Mouse (Mus musculus): Measurements from ENCODE around the gene Cyp2d22.
"Not testable (repeated sequence)": the region's sequence is repeated elsewhere in the genome, so short reads cannot be mapped to it uniquely, and the experiment has no call there.

Gene Cyp2d22

DNA sequence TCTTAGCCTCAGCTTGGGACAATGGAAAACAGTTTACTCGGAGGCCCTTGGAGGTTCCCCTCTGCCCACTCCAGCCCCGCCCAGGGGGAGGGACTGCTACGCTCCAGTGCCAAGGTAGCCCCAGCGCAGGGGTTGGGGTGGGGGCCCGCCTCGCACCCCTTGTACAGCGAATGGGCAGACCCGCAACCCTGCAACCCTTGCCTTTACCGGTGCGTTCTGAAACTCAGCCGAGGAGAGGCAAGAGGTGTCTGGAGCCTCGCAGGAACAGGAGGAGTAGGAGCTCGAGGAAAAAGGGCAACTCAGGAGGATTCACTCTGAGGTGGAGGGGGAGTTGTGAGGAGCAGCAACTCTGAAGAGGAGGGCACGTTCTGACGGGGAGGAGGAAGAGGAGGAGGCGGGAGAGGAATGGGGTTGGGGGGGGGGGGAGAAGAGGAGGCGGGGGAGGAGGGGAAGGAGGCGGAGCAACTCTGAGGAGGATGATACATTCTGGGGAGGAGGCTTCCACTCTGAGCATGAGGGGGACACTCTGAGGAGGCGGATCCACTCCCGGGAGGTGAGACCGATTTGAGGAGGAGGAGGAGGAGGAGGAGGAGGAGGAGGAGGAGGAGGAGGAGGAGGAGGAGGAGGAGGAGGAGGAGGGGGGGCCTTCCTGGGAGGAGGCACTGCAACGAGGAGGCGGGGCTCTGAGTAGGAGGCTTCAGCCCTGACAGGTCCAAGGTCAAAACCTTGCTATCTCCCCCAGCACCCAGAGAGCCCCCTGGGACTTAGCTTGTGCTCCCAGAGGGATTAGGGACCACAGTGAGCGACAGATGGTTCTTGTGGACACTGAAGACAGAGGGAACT is at the start of gene Cyp2d22:
Gene Cyp2d22 (minus strand): TSS at position 390 of the 843 bp plus-strand sequence.
- DNase-seq (ENCODE audit: low spot score), result peak; percentile 63

DNA sequence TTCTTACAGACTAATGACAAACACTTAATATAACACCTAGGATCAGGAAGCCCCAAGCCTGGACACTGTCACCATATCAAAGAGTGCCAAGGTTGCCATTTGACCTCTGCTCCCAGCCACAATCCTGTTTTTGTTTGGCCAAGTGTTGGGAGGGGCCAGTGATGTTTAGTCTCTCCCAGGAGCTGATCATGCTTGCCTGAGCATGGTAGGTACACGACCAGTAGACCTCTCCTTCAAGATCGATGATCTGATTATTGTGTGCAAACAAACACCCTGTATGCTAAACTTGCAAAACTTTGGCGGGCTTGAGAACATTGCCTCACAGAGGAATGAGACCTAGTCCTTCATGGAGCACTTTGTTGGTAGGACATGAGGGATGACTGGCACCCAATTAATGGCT is 43.4 kb upstream of the Cyp2d22 start:
- no peak for DNase-seq (ENCODE audit: low spot score)

DNA sequence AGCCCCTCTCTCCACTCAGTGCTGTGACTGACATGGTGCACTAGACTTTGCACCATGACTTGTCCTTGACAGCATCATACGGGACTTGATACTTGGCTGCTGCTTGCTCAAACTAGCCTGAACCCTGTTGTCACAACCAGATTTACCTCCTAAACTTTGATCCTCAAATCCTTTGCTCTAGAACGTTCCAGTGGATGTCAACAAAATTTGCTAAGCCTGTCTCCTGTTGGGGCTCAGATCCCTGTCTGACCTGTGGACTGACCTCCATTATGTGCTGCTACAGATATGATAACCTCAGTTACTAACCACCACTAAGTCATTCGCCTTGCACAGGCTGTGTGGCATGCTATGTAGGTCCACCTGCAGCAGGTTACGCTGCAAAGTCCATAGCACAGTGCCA is 42.9 kb upstream of the Cyp2d22 start:
- no peak for DNase-seq (ENCODE audit: low spot score)

DNA sequence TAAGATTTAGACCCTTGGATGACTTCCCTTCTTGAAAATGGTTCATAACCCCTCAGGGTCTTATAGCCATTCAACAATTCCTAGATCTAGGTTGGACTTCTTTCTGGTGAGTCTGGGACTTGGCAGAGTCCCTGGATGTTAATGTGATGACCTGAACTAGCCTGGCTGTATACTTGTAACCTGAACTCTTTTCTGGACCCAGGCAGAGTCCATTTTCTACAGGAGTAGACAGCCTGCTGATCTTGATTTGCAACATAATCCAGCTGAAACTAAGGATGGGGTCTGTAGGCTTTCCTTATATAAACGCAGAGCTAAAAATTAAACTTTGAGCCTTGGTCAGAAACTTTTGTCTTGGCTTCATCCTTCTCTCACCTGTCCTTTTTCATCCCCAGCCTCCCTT is 38.6 kb upstream of the Cyp2d22 start:
- no peak for DNase-seq (ENCODE audit: low spot score)

DNA sequence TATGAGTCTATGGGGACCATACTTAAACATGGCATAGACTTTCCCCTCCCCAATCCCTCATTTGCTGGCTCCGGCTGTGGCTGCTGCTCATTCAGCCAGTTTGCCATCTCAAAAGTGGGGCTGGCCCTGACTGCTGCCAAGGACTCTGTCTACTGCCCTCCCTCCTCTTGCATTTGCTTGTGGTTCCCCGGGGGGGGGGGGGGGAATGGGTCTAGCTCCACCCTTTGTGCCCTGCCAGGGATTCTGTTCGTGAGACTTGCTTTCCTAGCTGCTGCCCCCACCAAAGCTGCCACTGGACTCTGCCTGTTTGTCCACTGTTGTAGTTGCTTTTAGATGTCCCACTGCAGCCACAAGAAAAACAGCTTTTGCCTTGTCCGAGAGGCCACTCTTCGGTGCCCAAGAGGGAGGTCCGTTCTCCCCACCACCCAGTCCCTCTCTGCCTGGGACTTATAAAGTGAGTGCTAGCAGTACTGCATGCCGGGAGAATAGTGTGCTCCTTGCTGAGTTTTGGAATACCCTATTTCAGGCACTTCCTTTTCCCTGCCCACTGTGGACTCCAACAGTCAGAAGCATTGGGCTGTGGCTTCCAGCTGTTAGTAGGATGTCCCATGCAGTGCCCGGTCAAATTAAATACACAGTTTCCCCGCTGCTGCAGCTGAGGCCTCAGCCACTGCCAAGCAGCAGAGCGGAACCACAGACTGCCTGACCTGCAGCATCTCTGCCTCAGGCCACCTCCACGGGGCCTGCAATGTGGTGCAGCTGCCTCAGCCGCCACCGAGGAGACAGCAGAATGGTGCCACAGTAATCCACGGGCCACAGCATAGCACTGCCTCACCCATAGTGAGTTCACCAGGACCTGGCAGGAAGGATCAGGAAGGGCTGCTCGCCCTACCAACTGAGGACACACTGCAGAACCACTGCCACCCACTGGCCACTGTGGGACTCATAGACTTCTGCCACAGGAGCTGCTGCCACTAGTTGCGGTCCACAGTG is 37.0 kb upstream of the Cyp2d22 start:
- peak; percentile 81 for DNase-seq (ENCODE audit: low spot score)

DNA sequence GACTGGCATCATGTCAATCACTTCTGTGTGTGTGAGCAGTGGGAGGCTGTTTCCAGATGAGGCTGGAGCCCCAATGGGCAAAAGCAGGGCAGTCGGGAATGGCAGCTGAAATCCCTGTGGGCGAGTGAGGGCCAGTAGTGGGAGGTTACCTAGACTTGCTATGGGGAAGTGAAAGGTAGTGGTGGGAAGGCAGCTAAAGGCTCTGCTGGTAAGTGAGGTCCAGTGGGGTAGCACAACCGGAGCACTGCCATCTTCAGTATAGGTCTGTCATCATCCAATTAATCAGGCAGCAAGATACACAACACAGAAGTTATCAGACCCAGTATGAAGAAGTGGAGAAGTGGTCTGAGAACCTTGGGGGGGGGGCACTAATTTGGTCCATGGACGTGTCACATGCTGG is 27.5 kb upstream of the Cyp2d22 start:
- DNase-seq (ENCODE audit: low spot score), result no peak

DNA sequence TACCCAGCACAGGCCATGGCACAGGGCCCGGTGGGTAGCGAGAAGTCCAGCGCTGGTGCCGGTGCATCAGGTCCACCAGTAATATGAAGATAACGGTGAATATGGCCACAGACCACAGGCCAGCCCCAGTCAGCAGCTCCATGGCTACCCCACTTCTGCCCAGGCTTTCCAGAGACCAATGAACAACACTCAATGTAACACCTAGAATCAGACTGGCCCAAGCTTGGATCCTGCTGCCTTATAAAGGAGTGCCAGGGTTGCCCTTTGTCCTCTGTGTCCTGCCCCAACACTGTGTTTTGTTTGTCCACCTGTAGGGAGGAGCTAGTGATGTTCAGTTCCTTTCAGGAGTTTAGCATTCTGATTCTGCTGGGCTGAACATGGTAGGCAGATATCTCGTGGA is 26.9 kb upstream of the Cyp2d22 start, which contains the start of gene Cyp2d10:
Gene Cyp2d10 (minus strand): TSS at position 215 of the 400 bp plus-strand sequence.
- DNase-seq (ENCODE audit: low spot score), result no peak

DNA sequence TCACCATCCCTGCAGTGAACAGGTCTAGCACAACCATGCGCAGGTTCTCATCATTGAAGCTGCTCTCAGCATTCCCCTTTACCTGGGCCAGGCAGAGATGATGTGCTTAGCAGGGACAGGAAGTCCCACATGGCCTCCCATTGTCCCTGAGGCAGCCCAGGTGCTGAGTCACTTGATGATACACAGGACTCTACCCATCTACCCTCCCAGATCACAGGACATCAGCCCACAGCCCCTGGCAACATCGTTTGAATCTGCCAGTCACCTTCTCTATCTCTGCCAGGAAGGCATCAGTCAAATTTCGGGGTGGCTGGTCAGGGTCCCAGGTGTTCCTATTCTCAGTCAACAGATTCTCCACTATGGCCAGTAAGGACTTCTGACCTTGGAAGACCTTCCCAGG is 24.1 kb upstream of the Cyp2d22 start:
- no peak for DNase-seq (ENCODE audit: low spot score)

DNA sequence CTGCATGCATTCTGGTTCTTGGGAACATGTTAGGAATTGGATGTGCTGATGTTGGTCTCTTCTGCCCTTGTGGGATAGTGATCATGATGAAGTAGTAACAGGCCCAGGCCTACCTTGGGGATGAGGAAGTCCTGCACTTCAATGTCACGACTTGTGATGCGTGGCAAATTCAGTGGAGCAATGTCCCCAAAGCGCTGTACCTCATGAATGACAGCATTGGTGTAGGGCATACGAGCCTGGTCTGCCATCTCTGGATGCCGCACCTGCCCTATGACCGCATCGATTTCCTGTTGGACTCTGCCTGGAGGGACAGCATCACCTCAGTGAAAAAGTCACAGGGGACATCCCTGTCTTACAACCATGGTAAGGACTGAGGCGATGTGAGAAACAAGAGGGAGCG is 23.5 kb upstream of the Cyp2d22 start:
- DNase-seq (ENCODE audit: low spot score), result no peak

DNA sequence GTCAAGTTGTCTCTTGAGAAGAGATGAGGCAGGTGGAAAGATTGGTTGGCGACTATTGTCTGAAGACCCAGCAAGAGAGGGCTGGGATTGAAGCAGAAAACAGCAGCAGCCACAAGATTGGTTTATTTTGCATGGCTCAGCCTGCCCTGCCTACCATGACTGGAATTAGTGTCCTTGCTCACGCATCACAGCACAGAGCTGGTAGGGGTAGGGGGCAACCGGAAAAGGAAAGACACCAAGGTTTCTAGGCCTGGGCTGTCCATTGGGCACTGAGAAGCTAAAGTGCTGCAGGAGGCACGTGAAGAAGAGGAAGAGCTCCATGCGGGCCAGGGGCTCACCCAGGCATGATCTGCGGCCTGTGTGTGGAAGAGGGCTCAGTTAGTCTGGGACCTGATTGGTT is 22.7 kb upstream of the Cyp2d22 start:
- DNase-seq (ENCODE audit: low spot score), result no peak

DNA sequence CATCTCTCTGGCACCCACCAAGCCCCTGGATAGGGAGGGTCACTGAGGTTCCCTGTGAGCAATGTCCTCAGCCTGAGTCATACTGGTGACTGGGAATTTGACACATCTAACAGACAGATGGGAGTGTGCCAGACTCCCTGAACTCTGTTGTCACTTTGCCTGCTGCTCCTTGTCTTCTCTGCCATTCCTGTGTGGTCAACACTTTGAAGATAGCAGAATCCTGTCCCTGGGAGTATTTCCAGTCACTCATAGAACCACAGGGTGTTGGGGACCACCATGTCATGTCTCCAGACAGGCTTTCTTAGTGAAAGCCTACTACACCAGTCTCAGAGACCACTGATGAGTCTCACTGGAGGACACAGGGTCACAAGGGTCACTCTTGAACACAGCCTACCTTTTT is 22.0 kb upstream of the Cyp2d22 start:
- DNase-seq (ENCODE audit: low spot score), result no peak

DNA sequence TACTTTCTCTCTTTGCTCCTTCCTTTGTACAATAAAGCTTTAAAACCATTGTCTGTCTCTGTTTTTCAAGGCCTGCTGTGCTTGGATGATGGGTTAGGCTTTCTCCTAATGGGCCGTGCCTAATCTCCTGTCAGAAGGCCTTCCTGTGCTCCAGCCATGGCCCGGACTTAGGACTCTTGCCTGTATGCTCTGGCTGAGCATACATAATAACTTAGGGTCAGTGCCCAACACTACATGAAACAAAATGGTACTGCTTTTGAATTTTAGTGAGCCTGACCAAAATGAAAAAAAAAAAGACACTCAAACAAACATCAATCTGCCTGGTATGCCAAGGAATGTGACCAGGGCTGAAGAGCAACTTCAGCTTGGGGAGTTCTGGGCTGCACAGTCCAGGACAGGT is 21.5 kb upstream of the Cyp2d22 start:
- peak; percentile 14 for DNase-seq (ENCODE audit: low spot score)

DNA sequence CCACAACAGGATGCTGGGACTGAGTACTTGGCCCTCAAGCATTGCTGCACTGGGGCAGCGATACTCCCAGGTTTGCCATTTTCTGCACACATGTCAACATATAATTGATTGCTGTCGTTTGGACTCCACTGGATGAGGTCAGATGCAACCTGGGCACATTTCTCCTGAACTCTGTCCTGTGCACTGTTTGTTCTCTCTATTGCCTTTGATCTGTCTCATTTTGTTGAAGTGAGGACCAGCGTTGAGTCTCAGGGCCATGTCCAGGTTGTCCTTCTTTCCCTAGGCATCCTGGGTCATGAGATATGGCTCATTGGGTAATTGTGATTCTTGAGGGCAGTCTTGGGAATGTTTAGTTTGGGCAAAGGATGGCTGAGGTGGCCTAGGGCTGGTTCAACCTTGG is 15.9 kb upstream of the Cyp2d22 start:
- not testable (repeated sequence) for DNase-seq (ENCODE audit: low spot score)

DNA sequence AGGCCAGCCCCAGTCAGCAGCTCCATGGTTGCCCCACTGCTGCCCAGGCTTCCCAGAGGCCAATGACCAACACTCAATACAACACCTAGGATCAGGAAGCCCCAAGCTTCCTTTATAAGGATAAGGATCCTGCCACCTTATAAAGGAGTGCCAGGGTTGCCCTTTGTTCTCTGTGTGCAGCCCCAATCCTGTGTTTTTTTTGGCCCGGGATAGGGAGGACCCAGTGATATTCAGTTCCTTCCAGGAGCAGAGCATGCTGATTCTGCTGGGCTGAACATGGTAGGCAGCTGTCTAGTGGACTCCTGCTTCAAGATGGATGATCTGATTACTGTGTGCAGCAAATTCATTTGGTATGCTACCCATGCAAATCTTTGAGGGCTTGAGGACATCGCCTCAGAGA is 13.9 kb upstream of the Cyp2d22 start, which contains the start of gene Cyp2d11:
Gene Cyp2d11 (minus strand): TSS at position 101 of the 400 bp plus-strand sequence.
- not testable (repeated sequence) for DNase-seq (ENCODE audit: low spot score)

DNA sequence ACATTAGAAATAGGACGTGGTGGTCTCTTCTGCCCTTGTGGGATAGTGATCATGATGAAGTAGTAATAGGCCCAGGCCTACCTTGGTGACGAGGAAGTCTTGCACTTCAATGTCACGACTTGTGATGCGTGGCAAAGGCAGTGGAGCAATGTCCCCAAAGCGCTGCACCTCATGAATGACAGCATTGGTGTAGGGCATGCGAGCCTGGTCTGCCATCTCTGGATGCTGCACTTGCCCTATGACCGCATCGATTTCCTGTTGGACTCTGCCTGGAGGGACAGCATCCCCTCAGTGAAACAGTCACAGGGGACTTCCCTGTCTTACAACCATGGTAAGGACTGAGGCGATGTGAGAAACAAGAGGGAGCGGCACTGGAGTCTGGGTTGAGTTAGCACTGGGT is 9.9 kb upstream of the Cyp2d22 start:
- DNase-seq (ENCODE audit: low spot score), result not testable (repeated sequence)

DNA sequence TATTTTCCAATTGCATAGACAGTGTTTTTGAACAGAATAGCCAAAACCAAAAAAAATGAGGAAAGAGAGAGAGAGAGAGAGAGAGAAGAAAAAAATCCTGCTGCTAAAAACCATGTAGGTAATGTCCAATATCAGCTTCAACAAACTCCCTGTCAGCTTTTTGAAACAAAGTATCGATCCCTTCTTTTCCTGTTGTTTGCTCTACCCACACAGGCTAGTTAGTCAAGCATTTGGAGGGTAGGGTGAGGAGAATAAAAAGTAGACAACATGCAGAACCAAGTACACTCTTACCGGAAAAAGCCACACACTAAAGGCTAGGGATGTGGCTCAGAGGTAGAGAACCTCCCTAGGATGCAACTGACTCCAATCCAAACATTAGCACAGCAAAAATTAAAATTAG is 5.7 kb upstream of the Cyp2d22 start:
- no peak for DNase-seq (ENCODE audit: low spot score)

DNA sequence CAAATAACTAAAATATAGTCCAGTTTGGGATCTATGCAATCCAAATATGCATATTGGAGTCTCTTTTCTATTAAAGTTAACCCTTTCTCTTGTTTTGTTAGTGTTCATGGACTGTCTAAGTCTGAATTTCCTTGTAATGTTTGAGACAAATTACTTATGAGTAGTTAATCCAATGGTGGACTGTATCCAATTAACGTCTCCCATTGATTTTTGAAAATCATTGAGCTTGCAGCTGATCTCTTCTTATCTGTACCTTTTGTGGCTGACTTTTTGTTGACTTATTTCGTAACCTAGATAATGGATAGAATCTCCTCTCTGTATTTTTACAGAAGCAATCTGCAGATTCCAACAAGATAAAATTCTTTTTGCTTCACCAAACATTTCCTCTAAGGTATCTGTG is 2.4 kb upstream of the Cyp2d22 start:
- DNase-seq (ENCODE audit: low spot score), result no peak

DNA sequence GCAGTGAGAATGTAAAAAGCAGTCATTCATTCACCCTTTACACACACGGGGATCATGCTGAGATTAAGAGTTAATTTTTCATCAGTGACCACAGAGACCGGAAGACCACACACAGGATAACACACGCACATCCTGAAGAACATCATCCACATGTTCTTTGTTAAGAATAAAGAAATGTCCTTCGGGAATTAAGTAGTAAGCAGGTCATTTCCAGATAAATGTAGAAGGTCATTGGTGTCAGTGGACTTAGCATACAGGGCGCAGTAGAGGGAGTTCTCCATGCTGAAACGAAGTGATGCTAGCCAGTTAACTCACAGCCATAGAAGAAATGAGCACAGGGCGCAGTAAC is 628 bp upstream of the Cyp2d22 start:
- DNase-seq (ENCODE audit: low spot score), result no peak

DNA sequence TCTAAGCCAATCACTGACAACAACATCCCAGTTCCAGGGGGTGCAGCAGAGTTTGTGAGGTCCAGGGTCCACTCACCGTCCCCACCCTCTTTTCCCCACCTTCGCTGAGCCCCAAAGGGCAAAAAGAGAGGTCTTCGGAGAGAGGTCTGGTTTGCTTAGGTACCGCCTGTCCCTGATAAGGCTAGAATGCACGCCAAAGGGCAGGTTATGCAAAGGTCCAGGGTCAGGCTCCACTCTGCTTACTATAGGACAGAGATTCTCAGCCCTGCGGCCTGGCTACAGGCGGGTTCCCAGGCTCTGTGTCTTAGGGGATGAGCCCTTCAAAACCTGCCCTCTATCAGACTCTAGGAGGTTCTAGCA is 569 bp downstream of the Cyp2d22 start:
- DNase-seq (ENCODE audit: low spot score), result no peak

DNA sequence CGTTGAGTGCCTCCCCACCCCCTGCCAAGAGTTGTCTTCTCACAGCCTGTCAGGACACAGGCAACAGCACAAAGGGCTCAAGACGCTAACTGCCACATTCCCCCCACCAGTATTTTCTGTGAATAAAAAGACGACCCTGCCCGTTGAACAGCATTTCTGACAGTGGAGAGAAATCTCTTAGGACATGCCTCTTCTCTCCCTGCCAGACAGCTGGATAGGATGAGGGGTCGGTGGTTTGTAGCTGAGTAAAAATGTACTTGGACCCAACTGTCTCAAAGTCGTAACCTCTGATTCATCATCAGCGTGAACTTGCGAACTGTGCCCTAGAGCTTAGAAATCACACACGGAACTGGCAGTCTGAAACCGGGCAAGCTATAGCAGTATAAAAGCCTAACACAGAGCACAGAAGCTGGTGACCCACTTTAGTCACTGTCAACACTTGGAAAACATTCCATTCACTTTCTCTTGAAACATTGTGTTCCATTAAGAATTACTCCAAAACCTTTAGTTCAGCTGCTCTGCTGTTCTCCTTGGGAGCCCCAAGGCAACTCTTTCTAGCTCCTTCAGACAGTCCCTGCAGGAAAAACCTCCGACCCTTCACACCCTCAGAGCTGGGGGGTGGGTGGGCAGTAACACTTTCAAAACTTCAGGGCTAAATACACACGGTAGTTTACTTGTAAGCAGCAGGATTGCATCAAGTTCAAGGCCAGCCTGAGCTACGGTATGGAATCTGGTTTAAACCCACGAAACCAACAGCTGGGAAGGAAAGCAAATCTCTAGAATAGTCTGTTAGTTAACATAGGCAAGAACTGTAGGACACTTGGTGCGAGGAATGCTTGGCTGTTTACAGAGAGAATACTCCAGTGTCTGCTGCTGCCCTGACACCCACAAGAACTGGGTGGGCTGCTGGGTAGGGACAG is 1.5 kb downstream of the Cyp2d22 start:
- DNase-seq (ENCODE audit: low spot score), result peak; percentile 18

DNA sequence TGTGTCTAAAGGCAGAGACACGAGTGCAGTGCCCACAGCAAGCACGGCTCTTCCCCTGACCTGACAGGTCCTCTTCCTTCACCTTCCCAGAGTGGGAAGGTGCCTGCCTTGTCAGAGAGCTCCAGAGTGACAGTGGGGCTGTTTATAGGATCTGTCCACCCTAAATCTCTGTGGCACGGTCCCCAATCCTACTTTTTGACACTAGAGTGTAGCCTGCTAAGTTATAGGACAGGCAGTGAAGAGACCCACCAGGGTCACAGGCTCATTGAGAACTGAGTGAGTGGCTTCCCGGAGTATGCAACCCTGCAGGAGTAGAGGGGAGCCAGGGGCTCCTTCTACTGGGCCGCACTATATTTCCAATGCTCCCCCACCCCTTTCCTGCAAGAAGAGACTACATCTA is 2.4 kb downstream of the Cyp2d22 start:
- DNase-seq (ENCODE audit: low spot score), result no peak
